Mouse (Mus musculus) heart, postnatal 0 days (tissue): ENCODE measurements at regions not wholly inside any gene's neighbourhood (a gene's known extent, or its start where the extent isn't known, plus 50 kb on each side); places are given as distances from the start of the nearest gene placed in this dataset.

Experiments used
- CTCF ChIP-seq: IDR thresholded peaks from 2 replicates; pipeline ENCODE4 v1.5.1; 2016; ENCODE audit warnings: antibody characterized with exemption, control low read depth, low read depth
- EP300 ChIP-seq: IDR thresholded peaks from 2 replicates; pipeline ENCODE4 v1.6.1; 2016; ENCODE audit warnings: antibody characterized with exemption, low read depth

DNA sequence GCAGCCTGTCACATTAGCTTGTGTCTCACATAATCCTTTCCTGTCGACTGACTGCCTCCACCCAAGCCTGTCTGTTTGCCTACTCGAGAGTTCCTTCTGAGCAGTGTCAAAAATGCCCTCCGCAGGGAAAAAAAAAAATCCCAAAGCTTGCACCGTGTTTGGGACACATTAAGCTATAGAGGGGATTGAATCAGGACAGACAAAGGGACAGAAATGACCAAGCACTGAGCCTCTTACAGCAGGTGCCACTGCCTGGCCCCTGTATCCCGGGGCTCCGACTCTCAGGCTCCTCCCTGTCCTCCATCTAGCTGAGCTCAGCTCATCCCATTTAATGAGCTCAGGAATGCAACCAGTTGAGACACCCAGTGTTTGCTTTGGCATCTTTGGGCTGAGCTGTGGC lies 69.1 kb upstream of the Ankrd34c start:
- TF ChIP-seq CTCF (no peak), EP300 (no peak)
